Mouse (Mus musculus) small intestine, adult 2 months (tissue): Measurements from ENCODE around the gene Zkscan1.

Experiments
- CTCF ChIP-seq: fragments of 200-500 bp; IDR thresholded peaks from 2 replicates; pipeline ENCODE4 v1.5.1; 2012; ENCODE audit warnings: low read depth, mild to moderate bottlenecking, control low read depth, inconsistent platforms, low read length, moderate library complexity, mixed read lengths; ENCODE audit not compliant: insufficient replicate concordance, insufficient read length; ENCODE audit errors: extremely low read depth
- POLR2A ChIP-seq: fragments of 200-500 bp; IDR thresholded peaks from 2 replicates; pipeline ENCODE4 v1.6.1; 2012; ENCODE audit warnings: low read depth, mild to moderate bottlenecking, control low read depth, inconsistent platforms, low read length, moderate library complexity

DNA sequence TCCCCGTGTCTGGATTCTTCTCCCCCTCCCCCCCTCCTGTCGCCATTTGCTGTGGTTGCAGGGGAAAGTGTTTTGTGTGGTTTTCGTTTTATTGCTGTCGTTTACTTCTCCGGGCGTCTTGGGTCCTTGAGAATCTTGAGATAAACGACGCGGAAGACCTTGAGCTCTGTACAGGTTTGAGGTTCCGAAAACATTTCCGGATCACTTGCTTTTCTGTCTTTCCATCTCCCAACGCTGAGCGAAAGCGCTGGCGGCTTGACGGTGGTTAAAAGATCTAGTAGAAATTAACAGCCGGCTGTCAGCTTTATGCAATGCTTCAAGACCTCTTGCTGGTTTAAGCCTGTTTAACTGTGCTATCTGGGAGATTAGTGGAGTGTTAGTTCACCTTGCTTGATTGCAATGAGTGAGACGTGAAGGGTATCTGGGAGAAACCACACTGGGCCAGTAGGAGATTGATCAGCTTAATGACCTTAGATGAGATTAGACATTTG lies 582 bp downstream of the Zkscan1 start:
- TF ChIP-seq CTCF (no peak), POLR2A (no peak)
